Mouse (Mus musculus): ENCODE measurements at regions not wholly inside any gene's neighbourhood (a gene's known extent, or its start where the extent isn't known, plus 50 kb on each side); places are given as distances from the start of the nearest gene placed in this dataset.

DNA sequence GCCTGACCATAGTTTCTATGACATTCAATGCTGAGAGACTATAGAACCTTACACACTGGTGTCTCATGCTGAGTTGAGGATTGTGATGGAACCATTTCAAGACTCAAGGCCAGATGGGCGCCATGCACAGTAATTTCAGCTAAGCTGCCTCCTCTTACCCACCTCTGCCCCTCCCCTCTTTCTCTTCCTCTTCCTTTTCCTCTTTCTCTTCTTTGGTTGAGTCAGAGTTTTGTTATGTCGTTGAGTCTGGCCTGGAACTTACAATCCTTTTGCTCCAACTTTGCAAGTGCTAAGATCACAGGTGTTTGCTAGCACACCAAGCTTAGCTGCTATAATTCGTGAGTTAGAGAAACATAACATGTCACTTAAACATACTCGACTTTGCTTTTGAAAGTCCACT is 323.2 kb upstream of the Gm5148 start:
- DNase-seq (ENCODE audit: low spot score in 2 of 2) = no peak

GRCm38 (mm10) chr3:38046611-38047010 is 322.3 kb upstream of the Gm5148 start:
- no peak for DNase-seq (ENCODE audit: low spot score in 2 of 2)

- DNase-seq (ENCODE audit: low spot score in 2 of 2) = no peak
Observed at GRCm38 (mm10) chr3:38045989-38046388, 321.7 kb upstream of the Gm5148 start.

GRCm38 (mm10) chr3:38045523-38045922 is 321.2 kb upstream of the Gm5148 start:
- DNase-seq (ENCODE audit: low spot score in 2 of 2) = no peak

DNA sequence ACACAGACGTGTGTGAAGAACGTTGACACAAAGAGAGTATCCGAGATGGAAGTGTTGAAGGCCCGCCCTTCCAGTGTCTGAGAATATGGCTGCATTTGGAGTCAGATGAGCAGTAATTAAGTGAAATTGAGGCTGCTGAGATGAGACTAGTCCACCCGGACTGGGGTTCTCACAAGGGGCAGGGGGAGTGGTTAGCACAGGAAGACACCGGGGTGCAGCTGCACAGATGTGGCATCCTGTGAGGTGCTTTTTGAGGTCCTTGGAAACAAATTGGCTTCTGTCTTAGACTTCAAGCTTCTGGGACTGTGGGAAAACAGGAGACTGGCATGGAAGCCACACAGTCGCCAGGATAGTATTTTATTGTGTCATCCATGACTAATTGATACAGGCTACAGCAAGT is 320.0 kb upstream of the Gm5148 start:
- no peak for DNase-seq (ENCODE audit: low spot score in 2 of 2)

DNA sequence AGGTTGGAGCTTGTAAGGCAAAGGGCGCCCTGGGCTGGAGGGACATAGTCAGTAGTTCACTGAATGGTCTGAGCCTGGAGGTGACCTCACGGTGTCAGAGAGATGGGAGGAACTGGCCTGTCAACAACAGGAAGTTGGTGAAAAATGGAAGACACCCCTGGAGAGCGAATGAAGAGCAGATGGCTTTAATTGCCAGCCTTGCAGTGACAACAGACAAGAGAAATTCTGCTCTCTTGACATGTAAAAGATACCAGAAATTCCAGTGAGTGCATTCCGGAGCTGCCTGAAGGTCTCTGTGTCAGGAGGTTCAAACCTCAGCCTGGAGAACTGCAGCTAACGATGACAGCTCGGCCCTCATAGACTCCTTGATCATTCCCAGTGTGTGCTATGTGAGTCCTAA is 318.3 kb upstream of the Gm5148 start:
- no peak for DNase-seq (ENCODE audit: low spot score in 2 of 2)

DNA sequence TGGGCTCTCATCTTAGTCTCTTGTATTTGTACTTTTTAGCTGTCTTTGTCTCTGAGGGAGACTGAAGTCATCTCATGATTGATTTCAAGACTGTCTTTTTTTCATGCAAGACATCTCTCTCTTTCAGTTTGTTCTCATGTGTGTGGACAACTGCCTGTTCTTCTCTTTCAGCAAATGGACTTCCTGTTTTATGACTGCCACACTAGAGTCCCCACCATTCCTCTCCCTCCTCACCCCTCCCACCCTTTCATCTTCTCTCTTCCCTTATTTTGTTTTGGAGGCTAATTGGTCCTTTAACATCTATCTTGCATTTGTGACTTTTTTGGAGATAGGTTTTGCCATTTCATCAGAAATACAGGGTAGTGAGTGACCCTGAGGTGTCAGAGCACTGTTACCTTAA is 311.8 kb upstream of the Gm5148 start:
- DNase-seq (ENCODE audit: low spot score in 2 of 2) = no peak

DNA sequence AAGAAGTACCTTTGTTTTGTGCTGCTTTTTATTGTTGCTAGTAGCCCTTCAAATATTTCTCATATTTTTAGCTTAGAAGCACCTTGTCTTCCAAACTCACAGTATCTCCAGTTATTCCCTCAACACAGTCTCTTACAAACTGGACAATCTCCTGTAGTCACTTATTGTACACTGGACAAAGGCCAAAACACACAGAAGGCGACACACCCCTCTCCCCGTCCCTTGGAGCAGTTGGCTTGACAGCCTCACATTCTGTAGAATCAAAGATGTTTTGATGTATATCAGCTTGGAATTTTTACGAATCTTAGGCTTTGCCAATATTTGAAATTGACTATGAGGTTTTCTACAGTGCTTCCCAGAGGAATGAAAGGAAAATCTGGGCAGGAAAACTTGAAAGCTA is 309.8 kb upstream of the Gm5148 start:
- no peak for DNase-seq (ENCODE audit: low spot score in 2 of 2)

DNA sequence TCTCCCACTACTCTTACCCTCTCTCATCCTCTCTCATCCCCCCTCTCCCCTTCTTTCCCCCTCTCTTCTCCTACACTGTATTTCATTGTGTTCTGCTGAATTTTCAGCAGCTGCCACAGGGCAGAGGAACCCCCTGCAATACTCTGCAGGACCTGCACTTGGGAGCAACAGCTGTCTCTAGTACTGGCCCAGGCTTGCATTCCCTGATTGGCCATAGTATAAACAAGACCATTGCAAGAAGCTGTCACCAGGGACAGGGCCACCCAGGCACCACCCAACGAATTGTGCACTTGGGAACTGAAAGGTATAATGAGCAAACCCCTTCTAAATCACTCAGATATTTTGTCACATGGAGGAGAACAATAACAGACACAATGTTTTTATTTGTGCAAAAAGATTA is 290.5 kb upstream of the Gm5148 start:
- no peak for DNase-seq (ENCODE audit: low spot score in 2 of 2)

DNA sequence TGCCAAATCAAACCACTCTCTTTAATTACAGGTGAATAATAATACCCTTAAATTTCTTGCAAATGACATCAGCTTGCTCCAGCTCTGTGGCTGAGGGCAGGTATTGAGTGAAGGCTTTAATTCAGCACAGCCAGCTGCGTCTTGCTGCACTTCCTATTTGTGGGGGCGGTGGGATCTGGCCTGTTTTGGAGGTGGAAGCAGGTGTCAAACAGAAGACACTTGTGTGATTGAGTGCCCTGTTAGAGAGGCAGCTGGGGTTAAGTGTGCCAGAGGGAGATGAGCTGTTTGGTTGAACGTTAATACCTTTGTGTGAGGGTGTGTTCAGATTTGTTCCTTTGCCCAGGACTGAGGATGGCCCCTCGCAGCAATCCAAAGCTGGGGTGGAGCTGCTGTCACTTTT is 284.9 kb upstream of the Gm5148 start:
- DNase-seq (ENCODE audit: low spot score in 2 of 2) = no peak

GRCm38 (mm10) chr3:38008321-38008720 is 284.0 kb upstream of the Gm5148 start:
- no peak for DNase-seq (ENCODE audit: low spot score in 2 of 2)

- DNase-seq (ENCODE audit: low spot score in 2 of 2) = no peak
Observed at GRCm38 (mm10) chr3:38007626-38008025, 283.3 kb upstream of the Gm5148 start.

DNA sequence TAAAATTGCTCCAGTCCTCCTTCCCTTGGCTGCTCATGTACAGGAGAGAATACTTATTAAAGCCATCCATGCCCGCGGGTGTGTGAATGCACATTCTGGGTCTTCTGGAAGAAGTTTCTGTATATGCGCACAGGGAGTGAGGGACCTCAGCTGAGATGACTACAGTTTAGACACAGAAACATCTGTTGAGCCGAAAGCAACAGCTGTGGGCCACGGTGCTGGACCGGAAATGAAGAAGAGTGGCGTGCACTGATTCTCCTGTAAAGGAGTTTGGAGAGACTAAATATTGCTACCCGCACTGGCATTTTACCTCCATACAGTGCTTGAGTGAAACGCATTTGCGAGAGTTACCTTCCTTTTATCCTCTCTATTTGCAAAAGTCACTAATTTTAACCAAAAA is 278.0 kb upstream of the Gm5148 start:
- no peak for DNase-seq (ENCODE audit: low spot score in 2 of 2)

- no peak for DNase-seq (ENCODE audit: low spot score in 2 of 2)
Observed at GRCm38 (mm10) chr3:37999779-38000178, 275.5 kb upstream of the Gm5148 start.

- no peak for DNase-seq (ENCODE audit: low spot score in 2 of 2)
Observed at GRCm38 (mm10) chr3:37997998-37998397, 273.7 kb upstream of the Gm5148 start.

DNA sequence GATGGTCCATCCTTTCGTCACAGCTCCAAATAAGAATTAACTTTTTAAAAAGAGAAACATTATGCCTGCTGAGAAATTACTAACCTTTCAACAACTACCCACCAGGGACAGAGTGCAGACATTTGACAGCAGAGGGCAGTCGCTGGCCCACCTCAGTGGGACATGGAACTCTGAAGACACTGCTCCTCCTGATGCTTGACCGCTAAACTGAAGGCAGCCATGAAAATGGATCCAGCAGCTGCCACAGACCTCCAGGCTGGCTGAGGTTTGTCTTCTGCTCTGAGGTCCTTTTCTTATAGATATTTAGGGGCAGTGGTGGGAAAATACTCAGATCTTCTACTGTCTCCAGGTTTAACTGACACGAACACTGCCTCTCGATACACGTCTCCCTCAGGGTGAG is 265.7 kb upstream of the Gm5148 start:
- no peak for DNase-seq (ENCODE audit: low spot score in 2 of 2)

- DNase-seq (ENCODE audit: low spot score in 2 of 2) = no peak
Observed at GRCm38 (mm10) chr3:37987775-37988505, 263.6 kb upstream of the Gm5148 start.

- DNase-seq (ENCODE audit: low spot score in 2 of 2) = no peak
Observed at GRCm38 (mm10) chr3:37987007-37987774, 262.9 kb upstream of the Gm5148 start.

- DNase-seq (ENCODE audit: low spot score in 2 of 2) = no peak
Observed at GRCm38 (mm10) chr3:37984706-37985105, 260.4 kb upstream of the Gm5148 start.

- no peak for DNase-seq (ENCODE audit: low spot score in 2 of 2)
Observed at GRCm38 (mm10) chr3:37981481-37982180, 257.3 kb upstream of the Gm5148 start.

DNA sequence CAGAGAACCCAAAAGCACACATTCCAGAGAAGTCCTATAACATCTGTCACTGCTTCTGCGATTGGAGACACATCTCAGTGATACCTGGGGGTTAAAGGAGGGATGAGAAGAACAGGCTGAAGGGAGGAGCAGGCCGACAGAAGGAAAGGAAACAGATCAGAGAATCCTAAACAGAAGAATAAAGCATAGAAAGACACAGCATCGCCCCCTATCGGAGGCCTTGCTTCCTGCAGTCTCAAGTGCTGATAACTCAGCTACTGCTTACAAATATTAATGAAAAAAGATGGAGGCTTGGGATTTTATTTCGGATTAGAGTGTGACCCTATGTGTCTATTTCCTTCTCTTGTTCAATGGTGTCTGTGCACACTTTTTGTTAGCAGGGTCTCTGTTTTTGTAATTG is 255.6 kb upstream of the Gm5148 start:
- peak; percentile 20 to 72 for DNase-seq (ENCODE audit: low spot score in 2 of 2)

GRCm38 (mm10) chr3:37978481-37978880 is 254.2 kb upstream of the Gm5148 start:
- DNase-seq (ENCODE audit: low spot score in 2 of 2) = no peak

GRCm38 (mm10) chr3:37977453-37977852 is 253.2 kb upstream of the Gm5148 start:
- DNase-seq (ENCODE audit: low spot score in 2 of 2) = no peak
